Mouse (Mus musculus): ENCODE measurements around the gene Cox18. TPM values are rescaled to one million over a fixed set of nuclear protein-coding genes. Genes with fewer than 3 reads are reported as not detected.
A peak's percentile ranks its signal among the peaks of the same experiment; 100 is the strongest.

The Cox18 gene
- total RNA-seq, 1 experiment from 2014 or later: 17.4 TPM

DNA sequence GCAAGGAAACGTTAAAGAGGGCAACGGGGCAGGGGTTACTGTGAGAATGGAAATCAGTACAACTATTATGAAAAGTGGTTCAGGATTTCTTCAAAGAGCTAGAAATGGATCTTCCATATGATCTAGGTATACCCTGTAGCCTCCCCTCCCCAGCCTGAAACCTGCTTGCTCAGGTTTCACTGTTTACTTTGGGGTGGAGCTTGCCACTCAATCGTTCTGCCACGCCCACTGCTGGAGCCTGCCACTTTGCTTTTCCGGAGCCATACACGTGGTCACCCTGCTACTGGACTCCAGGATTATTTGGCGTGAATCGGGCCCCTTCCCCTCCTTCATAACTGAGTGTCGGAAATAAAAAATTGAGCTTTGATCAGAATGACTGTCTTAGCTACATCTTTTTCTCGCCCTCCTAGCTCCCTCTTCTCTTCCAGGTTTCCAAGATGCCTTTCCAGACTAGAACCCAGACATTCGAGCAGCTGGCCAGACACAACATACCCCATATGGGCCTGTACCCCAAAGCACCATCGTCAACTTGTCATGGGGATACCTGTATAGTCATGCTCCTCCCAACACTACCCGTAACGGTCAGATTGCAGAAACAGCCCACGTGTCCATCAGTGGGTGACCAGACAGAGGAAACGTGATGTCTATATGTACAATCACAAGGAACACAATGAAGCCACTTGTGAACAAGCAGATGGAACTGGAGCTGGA lies 23.7 kb downstream of the Cox18 start:
- ATAC-seq (replicated peaks in 1 of 2; ENCODE audit: insufficient read depth in 1 of 2, low FRiP score in 2 of 2, low TSS enrichment in 1 of 2, low read depth in 1 of 2, poor library complexity in 2 of 2, severe bottlenecking in 2 of 2): no peak

DNA sequence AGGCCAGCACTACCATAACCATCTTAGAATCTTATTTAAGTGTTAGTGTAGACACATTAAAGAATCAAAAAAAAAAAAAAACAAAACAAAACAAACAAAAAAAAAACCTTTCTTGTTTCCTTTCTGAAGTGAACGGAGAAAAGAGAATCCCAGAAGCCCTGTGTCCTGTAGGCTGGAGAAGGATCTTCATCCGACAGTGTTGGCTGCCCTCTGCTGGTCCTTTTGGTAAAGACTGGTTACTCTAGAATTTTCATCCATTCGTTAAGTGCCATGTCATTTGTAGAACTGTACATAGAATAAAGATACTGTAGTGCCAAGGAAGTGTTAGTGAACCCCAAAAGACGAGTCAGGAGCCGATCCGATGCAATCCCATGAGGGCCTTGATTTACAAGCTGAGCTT lies 29.0 kb downstream of the Cox18 start:
- peak; percentile 76 to 82; a peak in 3 of 4 replicates for ATAC-seq (replicated peaks in 1 of 2; ENCODE audit: insufficient read depth in 1 of 2, low FRiP score in 2 of 2, low TSS enrichment in 1 of 2, low read depth in 1 of 2, poor library complexity in 2 of 2, severe bottlenecking in 2 of 2)

DNA sequence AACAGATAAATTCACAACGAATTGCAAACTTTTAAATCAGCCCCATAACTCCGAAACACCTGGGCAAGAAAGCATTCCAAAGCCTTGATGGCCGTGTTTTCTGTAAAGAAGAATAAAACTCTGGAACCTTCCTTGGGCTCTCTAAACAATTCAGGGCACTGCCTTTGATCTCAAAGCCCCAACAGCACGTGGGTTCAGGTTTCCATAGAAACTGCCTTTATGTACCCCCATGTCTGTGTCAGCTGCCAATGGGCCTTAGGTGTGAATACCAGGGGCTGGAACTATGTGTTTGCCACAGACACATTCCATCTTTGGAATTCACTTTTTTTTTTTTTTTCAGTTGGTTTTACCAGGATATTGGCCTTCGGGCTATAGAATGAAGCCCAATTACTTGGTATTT lies 41.0 kb downstream of the Cox18 start:
- ATAC-seq (replicated peaks in 1 of 2; ENCODE audit: insufficient read depth in 1 of 2, low FRiP score in 2 of 2, low TSS enrichment in 1 of 2, low read depth in 1 of 2, poor library complexity in 2 of 2, severe bottlenecking in 2 of 2): no peak

DNA sequence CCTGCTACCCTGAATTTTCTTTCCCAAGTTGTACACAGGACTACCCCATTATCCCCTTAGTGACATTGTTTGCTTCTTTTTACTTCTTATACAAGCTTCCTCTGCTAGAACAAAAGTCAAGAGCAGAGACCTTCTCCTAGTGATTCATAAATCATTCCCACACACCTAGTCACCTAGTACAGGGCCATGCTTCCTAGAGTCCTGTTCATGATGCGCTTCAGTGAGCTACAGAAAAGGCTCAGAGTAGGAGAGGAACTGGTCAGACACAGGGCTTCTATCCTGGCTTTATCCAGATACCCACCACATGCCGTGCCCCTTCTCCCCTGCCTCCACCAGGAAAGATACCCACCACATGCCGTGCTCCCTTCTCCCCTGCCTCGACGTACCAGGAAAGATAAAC lies 44.7 kb downstream of the Cox18 start:
- ATAC-seq (replicated peaks in 1 of 2; ENCODE audit: insufficient read depth in 1 of 2, low FRiP score in 2 of 2, low TSS enrichment in 1 of 2, low read depth in 1 of 2, poor library complexity in 2 of 2, severe bottlenecking in 2 of 2): no peak

DNA sequence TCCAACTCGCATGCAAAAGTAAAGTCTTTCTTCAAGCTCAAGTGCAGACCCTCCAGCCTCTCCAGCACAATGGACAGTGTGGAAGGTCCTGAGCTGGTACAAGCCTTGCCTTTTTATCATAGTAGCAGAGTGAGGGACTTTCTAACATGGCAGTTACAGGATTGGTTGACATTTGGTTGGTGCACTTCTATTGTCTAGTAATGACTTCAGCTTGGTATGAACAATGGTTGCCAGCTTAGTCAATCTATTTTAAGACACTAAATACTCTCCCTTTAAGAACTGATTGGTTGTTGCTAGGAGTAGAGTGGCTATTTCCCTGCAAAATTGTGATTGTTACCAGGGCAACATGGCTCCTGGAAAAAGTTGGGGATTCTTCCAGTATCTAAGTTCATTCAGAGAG lies 45.7 kb downstream of the Cox18 start:
- no peak for ATAC-seq (replicated peaks in 1 of 2; ENCODE audit: insufficient read depth in 1 of 2, low FRiP score in 2 of 2, low TSS enrichment in 1 of 2, low read depth in 1 of 2, poor library complexity in 2 of 2, severe bottlenecking in 2 of 2)

Other genes with a start within 250 kb of the Cox18 start
- gene Ankrd17, start 142.6 kb upstream of the Cox18 start, total RNA-seq (2017): 136 TPM in 2 replicates
- gene Gm9958, start 143.2 kb upstream of the Cox18 start, total RNA-seq (2017): 3.3 and 6.0 TPM in 2 replicates
- gene Alb, start 236.9 kb upstream of the Cox18 start, total RNA-seq (2017): not detected in 2 replicates